Mouse (Mus musculus): ENCODE data around the gene Ccnb3. TPM values are rescaled to one million over a fixed set of nuclear protein-coding genes. Genes with fewer than 3 reads are reported as not detected.
"Not testable (repeated sequence)": the region's sequence is repeated elsewhere in the genome, so short reads cannot be mapped to it uniquely, and the experiment has no call there.

Gene Ccnb3
- under 1 TPM; 0.12 to 0.41 TPM for total RNA-seq (2021)
- long read RNA-seq, experiment 1, result 0 reads
- long read RNA-seq, experiment 2, result 0 reads

GRCm38 (mm10) chrX:7041519-7041918 is at the start of gene Ccnb3:
TSS of gene Ccnb3 (minus strand) at chrX:7041619.
- no peak for DNase-seq (ENCODE audit: low spot score in 2 of 2)

DNA sequence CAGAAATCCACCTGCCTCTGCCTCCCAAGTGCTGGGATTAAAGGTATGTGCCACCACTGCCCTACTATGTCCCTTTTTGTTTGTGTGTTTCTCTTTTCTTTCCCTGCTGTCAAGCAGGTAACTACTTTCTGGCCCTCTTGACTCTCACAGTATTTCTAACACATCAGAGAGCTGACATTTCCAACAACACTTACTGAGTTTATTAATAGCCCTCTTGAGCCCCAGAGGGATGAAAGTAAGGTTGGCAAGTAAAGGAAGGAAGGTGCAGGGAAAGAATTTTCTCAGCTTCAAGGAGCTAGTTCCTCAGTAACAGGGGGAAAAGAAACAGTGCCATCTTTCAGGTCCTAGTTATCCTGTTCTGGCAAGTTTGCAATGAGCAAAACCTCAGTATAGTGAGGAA is 48.9 kb upstream of the Ccnb3 start:
- DNase-seq (ENCODE audit: low spot score in 2 of 2), result no peak

- no peak for DNase-seq (ENCODE audit: low spot score in 2 of 2)
Measured at GRCm38 (mm10) chrX:7085878-7086277, 44.5 kb upstream of the Ccnb3 start.

DNA sequence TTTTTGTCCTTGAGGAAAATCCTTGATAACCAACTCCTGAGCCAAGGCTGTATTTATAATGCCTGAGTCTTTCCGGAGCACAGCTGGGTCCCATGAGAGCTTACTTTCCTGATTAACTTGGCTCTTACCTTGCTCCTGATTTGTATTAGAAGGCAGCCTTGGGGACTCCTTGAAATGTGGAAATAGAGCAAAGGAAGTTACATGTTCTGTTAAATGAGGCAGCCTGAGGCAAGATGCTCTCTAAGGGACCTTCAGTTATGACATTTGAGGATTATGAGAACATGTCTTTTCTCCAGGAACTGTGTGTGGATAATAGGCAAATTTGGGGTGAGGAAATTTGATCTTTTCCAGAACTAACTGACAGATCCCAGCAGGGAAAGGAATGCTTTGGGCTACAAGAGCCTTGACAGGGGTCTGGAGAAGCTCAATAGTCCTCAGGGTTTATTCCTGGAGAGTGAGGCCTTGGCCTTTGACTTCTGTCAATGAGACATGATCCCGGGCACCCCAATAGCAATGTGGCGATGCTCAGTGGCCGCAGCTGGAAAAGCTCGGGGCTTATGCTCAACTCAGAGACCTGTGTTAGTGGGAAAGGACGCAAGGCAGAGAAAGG is 38.5 kb upstream of the Ccnb3 start:
- DNase-seq (ENCODE audit: low spot score in 2 of 2), result no peak

- no peak for DNase-seq (ENCODE audit: low spot score in 2 of 2)
Measured at GRCm38 (mm10) chrX:7068002-7068401, 26.6 kb upstream of the Ccnb3 start.

DNA sequence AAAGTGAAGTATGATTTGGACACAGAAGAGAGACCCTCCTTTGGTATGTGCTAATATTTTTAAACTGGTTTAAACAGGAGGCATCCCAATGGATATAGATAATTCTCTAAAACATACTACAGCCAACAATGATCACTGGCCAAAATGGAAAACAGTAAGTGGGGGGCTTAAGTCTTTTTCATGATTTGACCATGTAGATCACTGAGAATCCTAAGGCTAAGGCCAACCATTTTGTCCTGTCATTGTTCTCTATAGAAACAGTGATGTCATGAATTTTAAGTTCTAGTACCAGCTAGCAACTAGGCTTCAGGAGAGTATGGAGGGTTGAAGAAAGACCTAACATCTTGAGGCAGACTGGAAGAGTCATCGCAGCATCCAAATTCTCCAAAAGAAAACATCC is 25.8 kb upstream of the Ccnb3 start, which contains the start of gene Akap4:
TSS of gene Akap4 (plus strand) at position 301 of the 400 bp plus-strand sequence.
- no peak for DNase-seq (ENCODE audit: low spot score in 2 of 2)

- no peak for DNase-seq (ENCODE audit: low spot score in 2 of 2)
Measured at GRCm38 (mm10) chrX:7064109-7064508, 22.7 kb upstream of the Ccnb3 start.

- DNase-seq (ENCODE audit: low spot score in 2 of 2), result no peak
Measured at GRCm38 (mm10) chrX:7057634-7058033, 16.2 kb upstream of the Ccnb3 start.

GRCm38 (mm10) chrX:7057056-7057455 is 15.6 kb upstream of the Ccnb3 start:
- DNase-seq (ENCODE audit: low spot score in 2 of 2), result no peak

- not testable (repeated sequence) for DNase-seq (ENCODE audit: low spot score in 2 of 2)
Measured at GRCm38 (mm10) chrX:6983916-6984315, 57.5 kb downstream of the Ccnb3 start.

DNA sequence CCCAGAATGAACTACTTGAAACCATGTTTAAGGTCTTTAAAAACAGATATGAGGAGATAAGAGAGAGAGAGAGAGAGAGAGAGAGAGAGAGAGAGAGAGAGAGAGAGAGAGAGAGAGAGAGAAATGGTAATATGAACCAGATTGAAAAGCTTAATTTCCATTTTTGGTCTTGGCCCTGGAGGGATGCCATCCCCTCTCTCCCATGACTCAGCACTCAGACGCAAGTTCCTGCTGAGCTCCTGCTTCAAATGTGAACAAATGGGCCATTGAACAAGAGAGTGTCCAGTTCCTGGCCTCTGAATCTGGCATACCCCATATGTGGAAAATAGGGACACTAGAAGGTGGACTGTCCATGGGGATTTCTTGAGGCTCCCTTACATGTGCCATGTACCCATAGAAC is 69.5 kb downstream of the Ccnb3 start:
- no peak for DNase-seq (ENCODE audit: low spot score in 2 of 2)

GRCm38 (mm10) chrX:6968598-6968997 is 72.8 kb downstream of the Ccnb3 start:
- DNase-seq (ENCODE audit: low spot score in 2 of 2), result no peak

Other genes starting within 250 kb of the Ccnb3 start
- not detected for gene Akap4, start 25.9 kb upstream of the Ccnb3 start, total RNA-seq (2021)

All from gastrocnemius, postnatal 4 days (tissue).